Mouse (Mus musculus) heart, embryonic 14.5 days (tissue): ENCODE measurements around the gene Rps2. TPM values are rescaled to one million over a fixed set of nuclear protein-coding genes. Genes with fewer than 3 reads are reported as not detected.

Source experiments
- ATAC-seq: fragments of 200-750 bp; cut with Nextera tagmentation; 2 replicates; pipeline ENCODE4 v1.8.0; 2017; ENCODE audit warnings: low read depth, moderate TSS enrichment; ENCODE audit not compliant: insufficient number of reproducible peaks, insufficient read depth, low FRiP score
- H3K27ac ChIP-seq, 2 experiments: fragments of 200-500 bp in 1 of 2; fragments of 300-500 bp in 1 of 2; sonication (generic) in 1 of 2; replicated peaks in 1 of 2; 2 replicates each; pipeline ENCODE4 v1.5.1; 2012 to 2014; ENCODE audit warnings: low read depth in 2 of 2, low read length in 2 of 2, control low read depth in 1 of 2, mild to moderate bottlenecking in 1 of 2, mixed read lengths in 1 of 2; ENCODE audit not compliant: control insufficient read depth in 1 of 2, insufficient read depth in 1 of 2
- H3K27me3 ChIP-seq: fragments of 300-500 bp; sonication (generic); 2 replicates; pipeline ENCODE4 v1.6.1; 2014; ENCODE audit warnings: mild to moderate bottlenecking, low read length, control low read depth; ENCODE audit not compliant: control insufficient read depth, insufficient read depth
- H3K36me3 ChIP-seq: fragments of 300-500 bp; sonication (generic); 2 replicates; pipeline ENCODE4 v1.6.1; 2014; ENCODE audit warnings: mild to moderate bottlenecking, control low read depth, low read length, mixed read lengths; ENCODE audit not compliant: control insufficient read depth, insufficient read depth
- H3K4me1 ChIP-seq, 2 experiments: fragments of 200-500 bp in 1 of 2; fragments of 300-500 bp in 1 of 2; sonication (generic) in 1 of 2; 2 replicates each; pipeline ENCODE4 v1.6.1; 2012 to 2014; ENCODE audit warnings: low read length in 2 of 2, control low read depth in 1 of 2, mixed read lengths in 1 of 2; ENCODE audit not compliant: control insufficient read depth in 2 of 2, insufficient read depth in 2 of 2
- H3K4me2 ChIP-seq: fragments of 300-500 bp; sonication (generic); 2 replicates; pipeline ENCODE4 v1.6.1; 2014; ENCODE audit warnings: mild to moderate bottlenecking, low read length
- H3K4me3 ChIP-seq, 2 experiments: fragments of 200-500 bp in 1 of 2; fragments of 300-500 bp in 1 of 2; sonication (generic) in 1 of 2; 2 replicates each; pipeline ENCODE4 v1.5.1; 2012 to 2014; ENCODE audit warnings: low read length in 2 of 2, mild to moderate bottlenecking in 2 of 2, control low read depth in 1 of 2, low read depth in 1 of 2, moderate library complexity in 1 of 2; ENCODE audit not compliant: control insufficient read depth in 1 of 2, insufficient read depth in 1 of 2
- H3K9ac ChIP-seq: fragments of 300-500 bp; sonication (generic); 2 replicates; pipeline ENCODE4 v1.6.1; 2014; ENCODE audit warnings: mild to moderate bottlenecking, low read length
- H3K9me3 ChIP-seq: fragments of 300-500 bp; sonication (generic); 2 replicates; pipeline ENCODE4 v1.6.1; 2016; ENCODE audit warnings: low read length, control low read depth; ENCODE audit not compliant: control insufficient read depth
- WGBS: fragments of 180-500 bp; shearing (Covaris S2); extraction: QIAGEN DNeasy Blood & Tissue Kit; methylation state at CpG from one replicate; pipeline ENCODE4 v1.1.7; 2014; 5-methylcytosine and 5-hydroxymethylcytosine counted together
- polyA plus RNA-seq: library from polyadenylated mRNA; unstranded; fragments of >200 nt; fragmentation: Nextera tagmentation; extraction: Ambion mirVana; gene quantifications from 2 replicates; pipeline ENCODE4 v1.2.1, GENCODE M21; 2014

Gene Rps2
- polyA plus RNA-seq, 1 experiment from 2014 or later: 1,010 TPM

- H3K27ac ChIP-seq: no peak overlapping the region
- peaks cover 15 to 24% of the 10 kb centered on the region in 2 experiments for H3K4me1 ChIP-seq
- no peaks in the 10 kb centered on the region for H3K9me3 ChIP-seq
- H3K36me3 ChIP-seq: peaks cover 47% of the 10 kb centered on the region
- H3K9ac ChIP-seq: 0 out of 2 replicates have a peak overlapping the region, but pooled peaks have one; percentile 25
- no peaks in the 10 kb centered on the region for H3K27me3 ChIP-seq
- no peak overlapping the region for H3K4me3 ChIP-seq
- 68% methylated on average over 2 of the region's 2 CpGs for WGBS
- ATAC-seq: no peak
- no peak overlapping the region for H3K4me2 ChIP-seq
These were observed 41.7 kb upstream of the Rps2 start for GRCm38 (mm10) chr17:24676187-24676586.

- no peaks in the 10 kb centered on the region for H3K27me3 ChIP-seq
- H3K9me3 ChIP-seq: no peaks in the 10 kb centered on the region
- H3K4me3 ChIP-seq: no peak overlapping the region
- ATAC-seq: no peak
- H3K9ac ChIP-seq: no peak overlapping the region
- H3K27ac ChIP-seq: no peak overlapping the region
- 97% methylated on average over 5 of the region's 5 CpGs for WGBS
- peaks cover 54% of the 10 kb centered on the region for H3K36me3 ChIP-seq
- peaks cover 10 to 17% of the 10 kb centered on the region in 2 experiments for H3K4me1 ChIP-seq
- H3K4me2 ChIP-seq: no peak overlapping the region
These were observed 41.0 kb upstream of the Rps2 start for GRCm38 (mm10) chr17:24676877-24677276.

GRCm38 (mm10) chr17:24677500-24678080 lies 40.3 kb upstream of the Rps2 start:
- H3K4me3 ChIP-seq: no peak overlapping the region
- no peak overlapping the region for H3K4me2 ChIP-seq
- H3K27ac ChIP-seq: no peak overlapping the region
- no peak for ATAC-seq
- WGBS: 92% methylated on average over 24 of the region's 24 CpGs
- peaks cover 4 to 11% of the 10 kb centered on the region in 2 experiments for H3K4me1 ChIP-seq
- no peak overlapping the region for H3K9ac ChIP-seq
- H3K27me3 ChIP-seq: no peaks in the 10 kb centered on the region
- no peaks in the 10 kb centered on the region for H3K9me3 ChIP-seq
- peaks cover 61% of the 10 kb centered on the region for H3K36me3 ChIP-seq

GRCm38 (mm10) chr17:24686514-24686913 lies 31.4 kb upstream of the Rps2 start:
- Histone ChIP-seq H3K9ac (no peak overlapping the region), H3K27me3 (peaks cover 45% of the 10 kb centered on the region), H3K4me3 (peak overlapping the region in 1 of 2 experiments; percentile 14; a peak in 1 of 4 replicates), H3K9me3 (no peaks in the 10 kb centered on the region), H3K4me1 (peaks cover 6 to 16% of the 10 kb centered on the region in 2 experiments; a peak in 3 of 4 replicates), H3K27ac (no peak overlapping the region), H3K4me2 (peak overlapping the region; percentile 46), H3K36me3 (peaks cover 11% of the 10 kb centered on the region)
- no peak for ATAC-seq
- 28% methylated on average over 16 of the region's 16 CpGs for WGBS

- Histone ChIP-seq H3K27me3 (peaks cover 45% of the 10 kb centered on the region), H3K27ac (no peak overlapping the region), H3K36me3 (peaks cover 8% of the 10 kb centered on the region), H3K4me3 (peak overlapping the region; percentile 30 to 35), H3K4me1 (peaks cover 6 to 16% of the 10 kb centered on the region in 2 experiments; a peak in 3 of 4 replicates), H3K9ac (peak overlapping the region; percentile 38; the same call in 1 of the 2 replicates), H3K4me2 (peak overlapping the region; percentile 62), H3K9me3 (no peaks in the 10 kb centered on the region)
- 2% methylated on average over 23 of the region's 25 CpGs for WGBS
- peak; percentile 37; the same call in 1 of the 2 replicates for ATAC-seq
These were observed 30.7 kb upstream of the Rps2 start for GRCm38 (mm10) chr17:24687146-24687595.

- H3K27me3 ChIP-seq: peaks cover 45% of the 10 kb centered on the region
- H3K9ac ChIP-seq: peak overlapping the region; percentile 38; the same call in 1 of the 2 replicates
- H3K36me3 ChIP-seq: peaks cover 8% of the 10 kb centered on the region
- ATAC-seq: no peak
- peak overlapping the region; percentile 30 to 35 for H3K4me3 ChIP-seq
- no peaks in the 10 kb centered on the region for H3K9me3 ChIP-seq
- peaks cover 6 to 16% of the 10 kb centered on the region in 2 experiments; a peak in 3 of 4 replicates for H3K4me1 ChIP-seq
- peak overlapping the region; percentile 62 for H3K4me2 ChIP-seq
- H3K27ac ChIP-seq: no peak overlapping the region
- 21% methylated on average over 23 of the region's 23 CpGs for WGBS
These were observed 30.3 kb upstream of the Rps2 start for GRCm38 (mm10) chr17:24687599-24687998.

- H3K4me1 ChIP-seq: peaks cover 6 to 16% of the 10 kb centered on the region in 2 experiments; a peak in 3 of 4 replicates
- peaks cover 22% of the 10 kb centered on the region for H3K36me3 ChIP-seq
- H3K9me3 ChIP-seq: no peaks in the 10 kb centered on the region
- H3K27me3 ChIP-seq: peaks cover 45% of the 10 kb centered on the region
- WGBS: under 1% methylated on average over 54 of the region's 55 CpGs
- no peak for ATAC-seq
- peak within 1 kb of the TSS; percentile 59 for H3K9ac ChIP-seq
- H3K4me3 ChIP-seq: peak within 1 kb of the TSS; percentile 50 to 56
- peak within 1 kb of the TSS; percentile 86 for H3K4me2 ChIP-seq
- H3K27ac ChIP-seq: no peak within 1 kb of the TSS
These were observed 28.4 kb upstream of the Rps2 start, which contains the start of gene Syngr3 for GRCm38 (mm10) chr17:24689251-24690081. Gene Syngr3 (minus strand): TSS chr17:24689955.
